Mouse (Mus musculus): ENCODE data around the gene Nags. TPM values are rescaled to one million over a fixed set of nuclear protein-coding genes. Genes with fewer than 3 reads are reported as not detected.
A peak's percentile ranks its signal among the peaks of the same experiment; 100 is the strongest.
"Not testable (repeated sequence)": the region's sequence is repeated elsewhere in the genome, so short reads cannot be mapped to it uniquely, and the experiment has no call there.

The Nags gene
- total RNA-seq, 2 experiments from 2014 or later, result 0.39 TPM; not detected in 1

- ATAC-seq (replicated peaks; ENCODE audit: poor library complexity), result peak; percentile 92
These were observed 10.9 kb downstream of the Nags start, which contains the start of gene Tmem101 for GRCm38 (mm10) chr11:102156039-102156785. Gene Tmem101 (minus strand): TSS chr11:102156404.

GRCm38 (mm10) chr11:102156786-102157089 is 11.4 kb downstream of the Nags start:
- ATAC-seq (replicated peaks; ENCODE audit: poor library complexity), result no peak

DNA sequence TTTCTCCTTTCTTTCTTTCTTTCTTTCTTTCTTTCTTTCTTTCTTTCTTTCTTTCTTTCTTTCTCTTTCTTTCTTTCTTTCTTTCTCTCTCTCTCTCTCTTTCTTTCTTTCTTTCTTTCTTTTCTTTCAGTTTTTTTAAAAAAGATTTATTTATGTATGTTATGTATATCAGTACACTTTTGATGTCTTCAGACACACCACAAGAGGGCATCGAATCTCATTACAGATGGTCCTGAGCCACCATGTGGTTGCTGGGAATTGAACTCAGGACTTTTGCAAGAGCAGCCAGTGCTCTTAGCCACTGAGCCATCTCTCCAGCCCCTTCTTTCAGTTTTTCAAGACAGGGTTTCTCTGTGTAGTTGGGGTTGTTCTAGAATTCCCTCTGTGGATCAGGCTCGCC is 12.7 kb downstream of the Nags start:
- ATAC-seq (replicated peaks; ENCODE audit: poor library complexity), result not testable (repeated sequence)

DNA sequence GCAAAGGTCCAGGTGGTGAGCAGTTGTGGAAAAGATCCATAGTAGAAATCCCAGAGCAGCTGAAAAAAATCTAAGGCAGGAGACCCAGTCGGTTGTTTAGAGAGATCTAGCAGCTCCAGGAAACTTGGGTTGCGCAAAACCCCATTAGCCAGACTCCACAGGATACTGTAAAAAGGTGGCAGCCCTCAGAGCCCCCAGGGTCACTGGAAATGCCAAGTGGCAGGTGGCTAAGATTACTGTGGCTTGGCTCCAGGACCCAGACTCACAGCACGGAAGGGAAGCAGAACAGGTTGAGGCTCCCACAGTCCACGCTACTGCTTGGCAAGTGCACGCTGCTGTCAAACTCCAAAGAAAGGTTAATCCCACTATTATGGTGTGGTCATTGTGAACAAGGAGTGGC is 14.5 kb downstream of the Nags start:
- no peak for ATAC-seq (replicated peaks; ENCODE audit: poor library complexity)

DNA sequence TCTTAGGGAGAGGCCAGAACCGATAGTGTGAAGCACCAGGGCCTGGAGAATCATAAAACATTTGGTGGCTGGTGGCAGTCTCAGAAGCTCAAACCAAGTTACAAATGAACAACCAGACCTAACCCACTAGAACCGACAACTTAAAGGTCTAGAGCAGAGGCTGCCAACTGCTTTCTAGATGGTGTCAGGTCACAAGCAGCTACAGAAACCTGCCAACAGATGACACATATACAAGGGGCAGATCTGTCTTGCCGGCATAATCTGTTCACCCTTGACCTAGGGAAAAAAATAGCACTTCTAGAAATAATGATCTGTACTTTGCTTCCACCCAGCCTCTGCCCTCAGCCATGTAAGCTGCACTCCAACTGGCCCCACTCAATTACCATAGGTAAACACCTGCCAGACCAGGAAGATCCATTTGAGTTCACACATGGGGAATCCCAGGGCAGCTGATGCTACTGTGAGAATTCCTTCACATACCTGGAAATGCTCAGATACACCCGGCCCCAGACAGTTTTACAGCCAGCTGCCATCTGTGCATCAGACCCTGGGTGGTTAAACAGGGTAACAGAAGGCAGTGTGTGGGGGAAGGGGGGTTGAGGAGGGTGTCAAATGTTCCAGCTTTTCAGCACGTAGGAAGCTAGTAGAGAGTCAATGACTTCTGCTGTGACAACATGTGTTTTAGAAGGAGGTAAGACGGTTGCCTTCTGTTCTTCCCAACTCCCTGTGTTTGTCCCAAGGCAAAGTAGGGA is 20.8 kb downstream of the Nags start:
- ATAC-seq (replicated peaks; ENCODE audit: poor library complexity), result no peak

DNA sequence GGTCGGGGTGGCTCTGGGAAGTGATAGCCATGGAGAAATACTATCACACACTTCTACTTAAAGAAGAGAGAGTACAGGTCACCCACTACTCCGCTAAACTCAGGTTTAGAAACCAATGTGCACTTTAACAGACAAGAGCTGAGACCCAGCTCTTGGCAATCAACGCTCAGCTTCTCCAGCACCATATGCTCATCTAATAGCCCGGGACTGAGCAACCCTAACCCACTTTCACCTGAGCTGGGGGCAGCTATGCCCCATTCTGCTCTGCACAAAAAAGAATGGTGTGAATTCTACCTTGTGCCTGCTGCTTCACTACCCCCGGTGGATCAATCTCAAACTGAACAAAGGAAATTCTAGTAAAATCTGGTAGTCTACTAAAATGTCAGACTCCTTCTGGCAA is 22.2 kb downstream of the Nags start:
- ATAC-seq (replicated peaks; ENCODE audit: poor library complexity), result no peak

DNA sequence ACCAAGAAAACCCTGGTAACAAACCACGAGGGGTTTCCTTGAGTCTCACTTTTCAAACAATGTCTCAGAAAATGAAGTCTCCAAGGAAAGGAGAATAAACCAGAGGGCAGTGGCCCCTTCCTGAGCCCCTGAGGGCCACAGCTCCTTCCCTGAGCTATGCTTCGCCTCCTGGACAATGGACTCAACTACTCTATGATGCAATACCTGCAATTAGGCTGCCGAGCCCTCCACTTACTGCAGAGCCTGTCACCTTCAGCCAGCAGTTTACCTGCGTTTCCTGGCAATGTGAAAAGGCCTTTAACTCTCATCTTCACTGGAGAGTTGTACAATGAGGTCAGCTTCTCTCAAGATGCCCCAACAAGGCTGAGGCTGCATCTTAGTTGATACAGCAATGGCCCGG is 23.4 kb downstream of the Nags start:
- no peak for ATAC-seq (replicated peaks; ENCODE audit: poor library complexity)

DNA sequence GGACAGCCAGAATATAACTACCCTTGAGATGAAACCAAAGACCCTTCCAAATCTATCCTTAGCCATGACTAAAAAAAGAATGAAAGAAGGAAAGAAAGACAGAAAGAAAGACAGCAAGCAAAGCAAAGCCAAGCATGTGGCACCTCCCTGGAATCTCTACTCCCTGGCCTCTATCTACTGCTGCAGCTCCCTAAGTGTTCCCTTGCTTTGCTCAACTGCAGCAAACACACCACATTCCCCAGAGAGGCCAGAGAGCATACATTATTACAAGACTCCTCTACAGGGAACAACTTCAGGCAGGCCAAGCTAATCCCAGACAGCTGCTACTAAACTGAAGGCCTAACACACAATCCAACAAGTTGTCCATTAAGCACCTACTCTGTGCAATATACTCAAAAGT is 34.5 kb downstream of the Nags start:
- ATAC-seq (replicated peaks; ENCODE audit: poor library complexity), result no peak

- ATAC-seq (replicated peaks; ENCODE audit: poor library complexity), result no peak
These were observed 38.9 kb downstream of the Nags start for GRCm38 (mm10) chr11:102184253-102184645.

DNA sequence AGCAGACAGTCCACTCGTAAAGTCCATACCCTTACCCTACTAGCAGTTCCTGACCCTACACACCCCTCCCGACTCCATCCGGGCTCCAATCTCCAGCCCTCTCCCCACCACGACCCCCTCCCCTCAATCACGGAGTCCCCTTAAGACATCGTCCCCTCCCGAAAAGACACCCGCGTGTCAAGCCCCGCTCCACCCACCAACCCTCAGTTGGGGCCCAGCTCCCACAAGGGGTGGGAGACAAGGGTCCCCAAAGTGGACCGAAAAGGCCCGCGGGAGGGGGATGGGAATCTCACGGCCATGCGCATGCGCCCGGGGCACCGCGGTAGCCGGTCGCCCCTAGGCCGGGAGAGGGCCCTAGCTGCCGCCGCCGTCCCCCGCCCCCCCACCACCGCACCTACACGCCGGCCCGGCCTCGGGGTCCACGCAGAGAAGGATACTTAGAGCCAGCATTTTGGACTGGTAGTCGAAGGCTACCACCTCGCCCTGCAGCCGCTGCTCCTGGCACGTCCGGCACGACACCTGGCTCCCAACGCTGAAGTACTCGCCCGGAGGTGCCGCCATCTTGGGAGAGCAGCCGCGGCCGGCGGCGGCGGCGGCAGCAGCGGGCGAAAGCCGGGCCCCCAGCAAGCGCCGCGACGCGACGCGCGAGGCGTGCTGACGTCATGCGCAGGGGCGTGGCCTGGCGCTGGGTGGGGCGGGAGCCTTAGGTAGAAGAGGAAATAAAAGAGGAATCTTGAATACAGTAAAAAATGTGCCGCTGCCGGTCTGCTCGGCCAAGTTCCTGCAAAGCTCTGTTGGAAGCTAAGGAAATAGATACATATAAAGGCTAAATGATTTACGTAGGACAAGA is 39.6 kb downstream of the Nags start, which contains the start of gene Lsm12:
Gene Lsm12 (minus strand): TSS at position 651 of the 850 bp plus-strand sequence.
- ATAC-seq (replicated peaks; ENCODE audit: poor library complexity), result peak; percentile 80

DNA sequence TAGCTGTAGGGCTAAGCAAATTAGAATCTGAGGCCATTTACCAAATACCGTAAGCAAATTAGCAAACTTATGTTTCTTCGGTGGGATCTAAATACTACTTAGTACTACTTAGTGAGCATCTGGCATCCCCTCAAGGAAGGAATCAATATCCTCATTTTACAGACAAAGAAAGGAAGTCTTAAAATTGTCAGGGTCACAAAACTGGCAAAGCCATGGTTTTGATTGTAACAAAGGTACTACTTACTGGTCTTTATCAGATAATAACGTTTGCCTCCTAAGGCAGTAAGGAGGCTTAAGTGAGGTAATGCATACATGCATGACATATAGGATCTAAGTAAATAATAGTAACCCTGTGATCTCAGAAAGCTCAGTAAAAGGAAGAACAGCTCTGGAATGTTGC is 40.4 kb downstream of the Nags start:
- no peak for ATAC-seq (replicated peaks; ENCODE audit: poor library complexity)

GRCm38 (mm10) chr11:102186235-102186634 is 40.9 kb downstream of the Nags start:
- ATAC-seq (replicated peaks; ENCODE audit: poor library complexity), result no peak

GRCm38 (mm10) chr11:102188980-102189379 is 43.7 kb downstream of the Nags start:
- no peak for ATAC-seq (replicated peaks; ENCODE audit: poor library complexity)

DNA sequence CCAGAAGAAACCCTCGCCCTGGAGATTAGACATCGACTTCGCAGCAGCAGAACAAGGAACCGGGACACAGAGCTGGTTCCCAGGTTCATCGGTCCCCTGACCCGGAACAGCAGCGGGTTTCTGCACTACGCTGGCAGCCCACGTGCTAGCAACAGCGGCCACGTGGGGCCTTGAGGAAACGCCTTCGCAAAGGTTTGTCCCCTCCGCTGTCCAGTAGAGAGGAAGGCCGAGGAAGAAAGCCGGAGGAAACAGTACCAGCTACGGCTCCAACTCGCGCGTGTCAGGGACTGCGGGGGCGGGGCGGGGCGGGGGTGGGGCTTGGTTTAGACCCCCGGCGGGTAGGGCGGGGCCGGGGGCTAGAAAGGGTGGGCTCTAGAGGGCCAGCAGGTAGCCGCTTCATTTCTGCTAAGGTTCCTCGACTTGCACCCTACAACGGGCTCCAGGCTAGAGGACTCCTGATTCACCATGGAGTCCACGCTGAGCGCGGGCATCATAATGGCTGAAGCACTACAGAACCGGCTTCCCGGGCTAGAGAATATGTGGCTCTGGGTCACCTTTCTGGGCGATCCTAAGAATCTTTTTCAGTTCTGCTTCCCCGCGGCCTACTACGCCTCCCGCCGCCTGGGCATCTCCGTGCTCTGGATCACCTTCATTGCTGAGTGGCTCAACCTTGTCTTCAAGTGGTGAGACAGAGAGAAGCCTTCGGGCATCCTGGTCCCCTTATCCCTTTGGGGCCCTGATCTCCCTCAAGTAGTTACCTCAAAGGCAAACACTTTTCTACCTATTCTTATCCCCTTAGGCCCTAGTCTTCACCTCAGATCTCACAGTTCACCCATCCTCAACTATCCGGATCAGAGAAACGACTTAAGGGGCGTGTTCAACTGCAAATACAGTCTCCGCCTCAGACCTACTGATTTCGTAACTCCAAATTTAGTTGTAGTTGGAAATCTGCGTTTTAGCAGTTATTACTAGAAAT is 44.4 kb downstream of the Nags start, which contains the start of gene G6pc3:
Gene G6pc3 (plus strand): TSS at position 160 of the 976 bp plus-strand sequence.
- peak; percentile 82 for ATAC-seq (replicated peaks; ENCODE audit: poor library complexity)

DNA sequence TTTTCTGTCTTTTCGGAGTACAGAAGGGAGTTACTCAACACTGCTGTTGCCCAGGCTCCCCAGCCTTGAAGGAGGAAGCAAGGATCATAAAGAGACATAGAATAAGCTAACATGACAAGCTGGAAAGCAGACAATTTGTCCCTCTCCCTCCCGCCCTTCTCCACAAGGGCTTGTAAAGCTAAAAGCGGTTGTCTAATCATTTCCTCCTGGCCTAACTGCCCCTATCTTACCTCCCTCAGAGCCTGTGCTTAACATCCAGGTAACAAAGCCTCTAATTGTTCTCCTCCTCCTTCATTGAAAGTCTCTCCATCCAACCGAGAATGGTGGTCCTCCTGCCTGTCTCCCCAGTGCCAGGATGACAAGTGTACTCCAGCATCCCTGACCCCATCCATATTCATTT is 45.5 kb downstream of the Nags start:
- peak; percentile 23; the same call in 1 of the 2 replicates for ATAC-seq (replicated peaks; ENCODE audit: poor library complexity)

DNA sequence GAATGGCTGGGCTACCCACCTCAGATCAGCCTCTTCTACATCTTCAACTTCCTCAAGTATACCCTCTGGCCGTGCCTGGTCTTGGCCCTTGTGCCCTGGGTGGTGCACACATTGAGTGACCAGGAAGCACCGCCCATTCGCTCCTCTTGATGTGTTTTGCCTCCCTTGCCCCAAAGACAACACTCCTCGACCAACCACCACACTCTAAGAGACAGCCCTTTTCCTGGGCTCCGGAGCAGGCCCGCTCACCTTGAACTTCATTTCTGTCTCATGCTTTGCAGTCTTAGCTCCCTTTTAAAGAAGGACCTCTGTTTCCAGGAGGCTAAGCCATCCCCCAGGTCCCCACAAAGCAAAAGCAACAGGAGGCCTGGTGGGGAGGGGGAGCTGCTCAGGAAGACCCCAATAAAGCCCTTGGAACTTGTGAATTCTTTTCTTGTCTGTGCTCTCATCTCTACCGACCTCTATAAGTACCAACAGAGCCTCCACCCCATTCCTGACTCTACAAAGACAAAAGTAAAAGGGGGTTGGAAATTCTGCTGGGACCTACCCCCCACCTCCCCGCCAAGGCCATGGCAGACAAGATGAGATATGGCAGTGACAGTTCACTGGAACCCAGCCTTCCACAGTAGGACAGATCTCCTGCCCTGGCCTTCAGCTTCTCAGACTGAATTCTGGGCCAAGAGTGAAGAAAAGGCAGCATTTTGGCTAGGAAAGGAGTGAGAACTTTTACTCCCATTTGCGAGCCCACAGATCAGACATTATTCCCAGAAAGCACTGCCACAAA is 48.5 kb downstream of the Nags start:
- no peak for ATAC-seq (replicated peaks; ENCODE audit: poor library complexity)

- ATAC-seq (replicated peaks; ENCODE audit: poor library complexity), result peak; percentile 50; the same call in 1 of the 2 replicates
These were observed 50.9 kb downstream of the Nags start for GRCm38 (mm10) chr11:102196018-102196797.

GRCm38 (mm10) chr11:102198245-102198644 is 52.9 kb downstream of the Nags start:
- no peak for ATAC-seq (replicated peaks; ENCODE audit: poor library complexity)

Data from megakaryocyte progenitor cell, adult 5-6 weeks (primary cell).